Mouse (Mus musculus) neural tube, embryonic 15.5 days (tissue): Measurements from ENCODE around the gene Prss38. TPM values are rescaled to one million over a fixed set of nuclear protein-coding genes. Genes with fewer than 3 reads are reported as not detected.

Experiments used
- ATAC-seq: fragments of 200-750 bp; cut with Nextera tagmentation; 2 replicates; pipeline ENCODE4 v1.8.0; 2017; ENCODE audit warnings: mild to moderate bottlenecking, moderate TSS enrichment, moderate library complexity; ENCODE audit not compliant: low FRiP score
- H3K27ac ChIP-seq: fragments of 300-500 bp; sonication (generic); replicated peaks from 2 replicates; pipeline ENCODE4 v1.5.1; 2015; ENCODE audit warnings: mild to moderate bottlenecking, inconsistent platforms
- H3K27me3 ChIP-seq: fragments of 300-500 bp; sonication (generic); replicated peaks from 2 replicates; pipeline ENCODE4 v1.6.1; 2015; ENCODE audit warnings: inconsistent platforms
- H3K36me3 ChIP-seq: fragments of 300-500 bp; sonication (generic); 2 replicates; pipeline ENCODE4 v1.6.1; 2015; ENCODE audit warnings: inconsistent platforms
- H3K4me1 ChIP-seq: fragments of 300-500 bp; sonication (generic); 2 replicates; pipeline ENCODE4 v1.6.1; 2015; ENCODE audit warnings: inconsistent platforms
- H3K4me2 ChIP-seq: fragments of 300-500 bp; sonication (generic); 2 replicates; pipeline ENCODE4 v1.6.1; 2015; ENCODE audit warnings: inconsistent platforms, mild to moderate bottlenecking, moderate library complexity
- H3K4me3 ChIP-seq: fragments of 300-500 bp; sonication (generic); replicated peaks from 2 replicates; pipeline ENCODE4 v1.5.1; 2015; ENCODE audit warnings: mild to moderate bottlenecking, inconsistent platforms
- H3K9ac ChIP-seq: fragments of 300-500 bp; sonication (generic); replicated peaks from 2 replicates; pipeline ENCODE4 v1.6.1; 2015; ENCODE audit warnings: mild to moderate bottlenecking, inconsistent platforms
- H3K9me3 ChIP-seq: fragments of 300-500 bp; sonication (generic); replicated peaks from 2 replicates; pipeline ENCODE4 v1.6.1; 2016; ENCODE audit warnings: inconsistent platforms
- WGBS: fragments of 180-500 bp; shearing (Covaris S2); methylation state at CpG from one replicate; pipeline ENCODE4 v1.1.7; 2015; ENCODE audit warnings: mixed read lengths; 5-methylcytosine and 5-hydroxymethylcytosine counted together
- polyA plus RNA-seq: library from polyadenylated mRNA; unstranded; fragments of >200 nt; fragmentation: Nextera tagmentation; extraction: Ambion mirVana; gene quantifications from 2 replicates; pipeline ENCODE4 v1.2.1, GENCODE M21; 2015

Prss38 gene
- not detected in 2 replicates for polyA plus RNA-seq

DNA sequence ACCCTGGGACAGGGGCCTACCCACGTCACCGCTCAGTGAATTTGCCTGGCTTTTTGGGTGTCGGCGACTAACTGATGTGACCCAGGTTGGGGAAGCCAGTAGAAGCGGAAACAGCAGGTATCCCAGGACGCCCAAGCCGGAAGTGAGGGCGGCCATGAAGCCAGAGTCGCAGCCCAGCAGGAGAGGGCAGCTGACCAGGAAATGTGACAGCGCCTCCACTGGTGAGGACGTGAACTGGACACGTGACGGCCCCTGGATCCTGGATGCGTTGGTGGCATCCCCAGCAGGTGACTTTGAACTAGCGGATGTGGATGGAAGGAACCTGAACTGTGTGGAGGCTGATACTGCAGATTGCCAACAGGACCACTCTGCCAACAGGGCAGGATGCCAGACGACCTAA lies at the start of gene Prss38:
Gene Prss38, minus strand, starts transcription at position 183 of the 400 bp plus-strand sequence.
- ATAC-seq = no peak
- WGBS = 86% methylated on average over 16 of the region's 16 CpGs
- H3K4me2 ChIP-seq = no peak within 1 kb of the TSS

DNA sequence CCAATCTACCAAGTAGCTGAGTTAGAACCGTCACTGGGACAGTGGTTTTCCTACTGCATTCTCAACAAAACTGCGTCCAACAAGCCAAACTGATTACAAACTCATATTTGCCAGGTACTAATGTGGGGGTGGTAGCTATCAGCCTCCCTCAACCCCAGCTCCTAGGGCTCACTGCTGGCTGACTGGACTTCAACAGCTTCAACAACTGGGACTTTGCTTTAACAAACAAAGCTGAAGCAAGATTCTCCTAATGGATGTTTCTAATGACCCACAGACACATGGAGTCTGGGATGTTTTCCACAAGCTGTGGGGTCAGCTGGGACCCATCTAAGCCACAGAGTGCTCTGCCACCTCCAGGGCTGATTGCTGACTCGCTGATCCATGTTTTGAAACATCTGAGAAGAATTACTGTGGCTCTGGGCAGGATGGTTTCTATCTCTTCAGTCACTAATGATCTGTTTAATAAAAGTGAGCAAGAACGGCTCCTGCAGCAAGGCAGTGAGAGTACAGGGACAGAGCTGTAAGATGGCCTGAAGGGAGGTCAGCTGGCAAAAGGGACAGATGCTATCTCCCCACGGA lies 47.6 kb upstream of the Prss38 start:
- H3K27ac ChIP-seq = no peak overlapping the region
- H3K36me3 ChIP-seq = peaks cover 87% of the 10 kb centered on the region
- 75% methylated on average over 5 of the region's 5 CpGs for WGBS
- H3K27me3 ChIP-seq = no peaks in the 10 kb centered on the region
- no peak overlapping the region for H3K4me3 ChIP-seq
- H3K4me1 ChIP-seq = peaks cover 22% of the 10 kb centered on the region
- H3K9me3 ChIP-seq = no peaks in the 10 kb centered on the region
- ATAC-seq = no peak
- H3K4me2 ChIP-seq = no peak overlapping the region
- H3K9ac ChIP-seq = no peak overlapping the region

More for the DNA sequence above, at the start of gene Prss38:
- Histone ChIP-seq H3K9me3 (no peaks in the 10 kb centered on the region), H3K9ac (no peak within 1 kb of the TSS), H3K27ac (no peak within 1 kb of the TSS), H3K27me3 (no peaks in the 10 kb centered on the region), H3K4me1 (no peaks in the 10 kb centered on the region), H3K36me3 (no peaks in the 10 kb centered on the region), H3K4me3 (no peak within 1 kb of the TSS)

DNA sequence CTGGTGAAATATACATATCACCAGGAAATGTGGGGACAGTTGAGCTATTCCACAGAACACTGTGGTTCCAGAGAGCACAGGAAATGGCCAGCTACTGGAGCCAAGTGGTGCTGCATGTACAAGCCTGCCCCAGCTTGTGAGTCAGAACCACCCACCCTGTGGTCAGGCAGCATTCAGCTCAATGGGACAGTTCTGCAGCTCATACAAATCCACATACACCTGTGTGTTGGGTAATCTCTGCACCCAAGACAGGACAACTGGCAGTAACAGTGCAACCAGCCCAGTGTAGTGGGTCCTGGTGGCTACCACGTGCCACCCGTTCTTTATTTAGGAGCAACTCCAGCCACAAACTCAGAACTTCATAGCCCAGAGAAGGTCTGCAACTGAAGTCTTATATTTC lies 46.5 kb upstream of the Prss38 start:
- H3K36me3 ChIP-seq = peaks cover 80% of the 10 kb centered on the region

DNA sequence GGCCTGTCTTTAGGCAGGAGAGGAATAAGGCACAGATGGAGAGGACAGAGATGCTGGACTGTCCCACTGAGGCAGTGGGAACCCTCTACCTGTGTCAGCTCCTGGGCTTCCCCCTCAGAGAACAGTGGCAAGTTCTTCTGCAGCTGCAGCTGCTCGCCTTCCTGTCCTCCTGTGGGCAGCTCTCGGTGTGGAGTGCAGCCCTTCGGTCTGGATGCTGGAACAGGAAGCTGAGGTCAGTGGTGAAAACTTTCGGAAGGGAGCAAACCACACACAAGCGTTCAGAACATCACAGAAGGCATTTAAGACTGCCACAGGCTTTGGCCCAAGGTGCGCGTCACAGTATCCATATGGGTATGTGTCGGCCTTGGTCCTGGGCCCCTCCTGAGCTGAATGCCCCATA lies 46.0 kb upstream of the Prss38 start:
- Histone ChIP-seq H3K36me3 (peaks cover 78% of the 10 kb centered on the region), H3K27me3 (no peaks in the 10 kb centered on the region)

More for the DNA sequence above, 46.5 kb upstream of the Prss38 start:
- H3K9me3 ChIP-seq = no peaks in the 10 kb centered on the region
- no peak overlapping the region for H3K27ac ChIP-seq
- H3K4me2 ChIP-seq = no peak overlapping the region
- H3K4me1 ChIP-seq = peaks cover 22% of the 10 kb centered on the region
- H3K27me3 ChIP-seq = no peaks in the 10 kb centered on the region
- no peak for ATAC-seq
- H3K9ac ChIP-seq = no peak overlapping the region
- no peak overlapping the region for H3K4me3 ChIP-seq
- WGBS = 93% methylated on average over 2 of the region's 2 CpGs

GRCm38 (mm10) chr11:59418708-59419107 lies 43.3 kb upstream of the Prss38 start:
- 70% methylated on average over 5 of the region's 5 CpGs for WGBS
- no peaks in the 10 kb centered on the region for H3K9me3 ChIP-seq

More for the DNA sequence above, 46.0 kb upstream of the Prss38 start:
- H3K4me3 ChIP-seq = no peak overlapping the region
- 85% methylated on average over 8 of the region's 8 CpGs for WGBS
- peaks cover 22% of the 10 kb centered on the region for H3K4me1 ChIP-seq
- H3K9ac ChIP-seq = no peak overlapping the region
- no peak overlapping the region for H3K27ac ChIP-seq
- no peak overlapping the region for H3K4me2 ChIP-seq
- no peak for ATAC-seq
- H3K9me3 ChIP-seq = no peaks in the 10 kb centered on the region

DNA sequence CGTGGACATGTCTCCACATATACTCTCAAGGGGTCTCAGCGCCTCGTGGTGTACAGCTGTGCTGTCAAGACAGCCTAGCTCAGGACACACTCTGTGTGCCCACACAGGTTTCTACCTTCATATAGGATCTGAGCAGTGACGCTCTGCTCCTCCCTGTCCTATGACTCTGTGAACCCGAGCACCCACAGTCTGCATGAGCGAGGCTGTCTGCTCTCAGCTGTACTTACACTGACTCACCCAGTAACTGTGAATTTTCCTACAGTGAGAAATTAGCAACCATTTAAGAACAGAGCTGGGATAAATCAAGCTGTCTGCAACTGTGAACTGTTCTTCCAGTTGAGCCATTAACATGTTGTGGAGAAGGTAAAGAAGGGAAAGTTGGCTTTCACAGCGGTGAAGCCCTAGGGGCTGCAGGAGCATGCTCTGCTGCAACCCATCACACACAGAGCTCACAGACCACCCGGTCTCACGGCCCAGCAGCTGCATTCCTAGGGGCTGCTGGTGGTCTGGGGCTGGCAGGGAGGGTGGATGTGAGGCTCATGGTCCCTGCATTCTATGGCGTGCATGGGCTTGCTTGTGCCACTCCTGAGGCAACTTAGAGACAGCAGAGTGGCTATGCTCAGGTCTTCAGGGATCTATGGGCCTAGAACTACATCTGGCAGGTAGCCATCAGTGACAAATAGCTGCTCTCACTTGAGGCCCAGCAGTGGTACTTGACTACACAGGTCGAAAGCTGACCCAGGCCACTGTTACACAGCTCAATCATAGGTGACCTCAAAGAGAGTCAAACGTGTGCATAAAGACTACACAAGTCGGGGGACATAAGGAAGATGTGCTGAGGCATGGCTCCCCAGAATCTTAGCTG lies 37.8 kb upstream of the Prss38 start:
- no peak for ATAC-seq
- no peaks in the 10 kb centered on the region for H3K27me3 ChIP-seq
- H3K9ac ChIP-seq = no peak overlapping the region
- no peaks in the 10 kb centered on the region for H3K9me3 ChIP-seq
- peaks cover 36% of the 10 kb centered on the region for H3K36me3 ChIP-seq
- no peak overlapping the region for H3K4me2 ChIP-seq
- H3K4me1 ChIP-seq = peaks cover 15% of the 10 kb centered on the region
- 82% methylated on average over 13 of the region's 13 CpGs for WGBS
- H3K4me3 ChIP-seq = no peak overlapping the region
- H3K27ac ChIP-seq = peak overlapping the region; percentile 11; the same call in 1 of the 2 replicates

More at GRCm38 (mm10) chr11:59418708-59419107, 43.3 kb upstream of the Prss38 start:
- H3K4me2 ChIP-seq = no peak overlapping the region
- no peak overlapping the region for H3K9ac ChIP-seq
- H3K27me3 ChIP-seq = no peaks in the 10 kb centered on the region
- peaks cover 9% of the 10 kb centered on the region; the same call in 1 of the 2 replicates for H3K4me1 ChIP-seq
- H3K36me3 ChIP-seq = peaks cover 72% of the 10 kb centered on the region
- H3K27ac ChIP-seq = no peak overlapping the region
- no peak overlapping the region for H3K4me3 ChIP-seq
- no peak for ATAC-seq

DNA sequence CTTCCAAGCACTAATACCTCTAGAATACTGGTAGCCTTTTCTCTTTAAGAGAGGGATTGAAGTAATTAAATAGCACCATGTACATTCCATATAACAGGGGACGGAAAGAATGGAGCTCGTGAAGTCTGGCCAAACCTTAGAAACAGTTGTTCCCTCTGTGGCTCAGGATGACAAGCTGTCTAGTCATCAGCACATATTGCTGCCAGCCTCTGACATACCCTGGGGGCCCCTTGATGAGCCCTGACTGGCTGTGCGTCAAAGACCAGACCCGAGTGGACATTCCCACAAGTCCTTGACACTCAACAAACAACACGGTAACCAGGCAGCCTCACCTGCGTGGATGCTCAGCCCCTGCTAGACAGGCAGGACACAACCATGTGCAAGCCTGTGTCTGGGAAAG lies 36.6 kb upstream of the Prss38 start:
- ATAC-seq = no peak
- Histone ChIP-seq H3K27me3 (no peaks in the 10 kb centered on the region), H3K4me3 (no peak overlapping the region), H3K27ac (no peak overlapping the region), H3K4me1 (peaks cover 15% of the 10 kb centered on the region), H3K9me3 (no peaks in the 10 kb centered on the region), H3K36me3 (peaks cover 41% of the 10 kb centered on the region), H3K4me2 (no peak overlapping the region), H3K9ac (no peak overlapping the region)
- WGBS = 79% methylated on average over 6 of the region's 6 CpGs

DNA sequence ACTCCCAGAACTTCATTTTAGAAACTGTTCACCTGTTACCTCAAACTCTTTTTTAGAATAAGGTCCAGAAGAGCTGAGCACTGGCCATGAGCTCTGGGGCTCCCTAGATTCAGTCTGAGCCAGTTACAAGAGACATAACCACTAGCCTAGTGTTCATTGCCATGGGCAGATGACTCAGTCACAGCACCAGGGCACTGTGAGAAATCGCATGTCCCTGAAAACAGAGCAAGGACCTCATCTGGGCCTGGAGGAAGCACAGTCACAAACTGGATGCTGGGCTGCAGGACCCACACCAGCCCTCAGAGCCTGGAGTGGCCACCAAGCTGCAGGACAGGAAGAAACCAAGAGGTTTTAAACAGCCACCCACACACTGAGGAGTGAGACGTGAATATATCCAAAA lies 35.4 kb upstream of the Prss38 start:
- WGBS = 89% methylated on average over 2 of the region's 2 CpGs
- no peak overlapping the region for H3K27ac ChIP-seq
- H3K4me3 ChIP-seq = no peak overlapping the region
- peaks cover 15% of the 10 kb centered on the region for H3K4me1 ChIP-seq
- no peak overlapping the region for H3K9ac ChIP-seq
- H3K4me2 ChIP-seq = no peak overlapping the region
- no peaks in the 10 kb centered on the region for H3K9me3 ChIP-seq
- H3K27me3 ChIP-seq = no peaks in the 10 kb centered on the region
- ATAC-seq = no peak
- H3K36me3 ChIP-seq = peaks cover 46% of the 10 kb centered on the region

- H3K9me3 ChIP-seq = no peaks in the 10 kb centered on the region
- H3K4me3 ChIP-seq = no peak overlapping the region
- no peak overlapping the region for H3K9ac ChIP-seq
- no peak overlapping the region for H3K4me2 ChIP-seq
- no peak overlapping the region for H3K27ac ChIP-seq
- WGBS = 69% methylated on average over 1 of the region's 1 CpGs
- no peak for ATAC-seq
- H3K27me3 ChIP-seq = no peaks in the 10 kb centered on the region
- H3K36me3 ChIP-seq = peaks cover 57% of the 10 kb centered on the region
- H3K4me1 ChIP-seq = no peaks in the 10 kb centered on the region
These were observed 30.3 kb upstream of the Prss38 start for GRCm38 (mm10) chr11:59405761-59406160.

- no peak overlapping the region for H3K9ac ChIP-seq
- H3K4me3 ChIP-seq = no peak overlapping the region
- H3K9me3 ChIP-seq = no peaks in the 10 kb centered on the region
- H3K4me1 ChIP-seq = no peaks in the 10 kb centered on the region
- no peak overlapping the region; the same call in 1 of the 2 replicates for H3K27ac ChIP-seq
- peaks cover 32% of the 10 kb centered on the region for H3K36me3 ChIP-seq
- WGBS = 82% methylated on average over 2 of the region's 2 CpGs
- no peak overlapping the region for H3K4me2 ChIP-seq
- ATAC-seq = no peak
- no peaks in the 10 kb centered on the region for H3K27me3 ChIP-seq
These were observed 25.4 kb upstream of the Prss38 start for GRCm38 (mm10) chr11:59400876-59401275.

- Histone ChIP-seq H3K4me1 (no peaks in the 10 kb centered on the region), H3K4me3 (no peak overlapping the region), H3K36me3 (peaks cover 25% of the 10 kb centered on the region), H3K4me2 (no peak overlapping the region), H3K27me3 (no peaks in the 10 kb centered on the region), H3K27ac (no peak overlapping the region), H3K9ac (no peak overlapping the region), H3K9me3 (no peaks in the 10 kb centered on the region)
- ATAC-seq = no peak
- 76% methylated on average over 8 of the region's 8 CpGs for WGBS
These were observed 24.4 kb upstream of the Prss38 start for GRCm38 (mm10) chr11:59399830-59400229.
